Mouse (Mus musculus): ENCODE results near the gene Cdc42.

The Cdc42 gene

DNA sequence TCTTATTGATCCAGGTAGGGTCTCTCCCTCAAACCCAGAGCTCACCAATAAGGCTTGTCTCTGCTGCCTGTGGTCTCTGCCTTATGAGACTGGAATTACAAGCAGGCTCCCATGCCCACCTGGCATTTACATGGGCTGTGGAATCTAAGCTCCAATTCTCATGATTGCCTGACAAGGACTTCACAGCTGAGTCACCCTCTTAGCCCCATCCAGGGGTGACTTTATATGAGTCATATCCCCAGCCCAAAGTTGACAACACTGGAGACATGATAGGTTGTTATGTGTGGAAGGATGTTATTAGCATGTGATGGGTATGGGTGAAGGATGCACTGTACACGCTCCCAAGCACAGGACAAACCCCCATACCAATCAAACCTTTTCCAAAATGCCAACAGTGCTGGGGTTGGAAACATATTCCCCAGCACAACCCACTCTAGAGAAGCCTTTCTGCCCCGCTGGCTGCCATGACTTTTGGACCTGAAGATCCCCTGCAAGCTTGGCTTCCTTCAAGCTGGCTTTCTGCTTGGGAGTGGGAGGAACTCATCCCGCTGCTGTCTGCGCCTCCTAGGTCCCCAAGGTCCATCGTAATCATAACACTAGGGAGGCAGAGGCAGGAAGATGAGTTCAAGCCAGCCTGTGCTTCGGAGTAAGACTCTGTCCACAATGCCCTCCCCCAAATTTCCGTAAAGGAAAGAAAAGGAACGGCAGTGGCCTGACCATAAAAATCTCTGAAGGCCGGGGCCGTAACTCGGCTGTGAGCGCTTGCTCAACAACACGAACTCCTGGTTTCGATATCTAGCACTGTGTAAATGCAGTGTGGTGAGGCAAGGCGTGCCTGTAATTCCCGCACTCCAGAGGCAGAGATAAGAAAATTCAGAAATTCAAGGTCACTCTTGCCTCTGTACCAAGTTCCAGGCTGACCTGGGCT, 14.3 kb upstream of the Cdc42 start:
- DNase-seq (ENCODE audit: low spot score) = no peak

DNA sequence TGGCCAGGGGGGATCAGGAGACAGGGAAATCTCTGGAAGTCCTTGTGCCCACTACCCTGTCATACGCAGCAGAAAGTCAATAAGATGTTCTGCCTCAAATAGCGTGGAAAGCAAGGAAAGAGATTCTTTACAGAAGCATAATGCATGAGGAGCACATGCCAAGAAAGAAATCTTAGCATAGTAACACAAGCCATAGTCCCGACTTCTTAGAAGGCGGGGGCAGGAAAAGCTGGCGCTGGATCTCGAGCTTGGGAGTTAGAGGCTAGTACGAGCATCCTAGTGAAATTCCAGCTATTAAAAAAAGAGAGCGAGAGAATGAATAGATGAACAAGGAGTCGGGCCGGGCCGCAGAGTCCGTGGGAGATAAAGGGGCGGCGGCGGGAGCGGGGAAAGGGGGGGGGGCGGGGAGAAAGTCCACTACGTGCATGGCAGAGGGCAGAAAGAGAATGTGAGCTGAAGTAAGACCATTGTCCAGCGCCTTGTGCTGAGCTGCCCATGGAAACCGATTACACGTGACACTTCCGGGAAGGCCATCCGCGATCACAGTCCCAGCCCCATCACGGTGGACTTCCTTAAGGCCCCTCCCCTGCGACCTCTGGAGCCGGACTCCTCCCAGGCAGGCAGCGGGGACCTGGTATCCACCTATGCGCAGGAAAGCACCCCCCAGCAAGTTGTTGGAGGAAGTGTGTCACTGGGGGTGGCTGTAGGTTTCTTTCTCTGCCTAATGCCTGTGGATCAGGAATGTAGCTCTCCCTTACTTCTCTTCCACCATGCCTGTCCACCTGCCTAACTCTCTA, 12.6 kb upstream of the Cdc42 start:
- DNase-seq (ENCODE audit: low spot score) = peak; percentile 54

DNA sequence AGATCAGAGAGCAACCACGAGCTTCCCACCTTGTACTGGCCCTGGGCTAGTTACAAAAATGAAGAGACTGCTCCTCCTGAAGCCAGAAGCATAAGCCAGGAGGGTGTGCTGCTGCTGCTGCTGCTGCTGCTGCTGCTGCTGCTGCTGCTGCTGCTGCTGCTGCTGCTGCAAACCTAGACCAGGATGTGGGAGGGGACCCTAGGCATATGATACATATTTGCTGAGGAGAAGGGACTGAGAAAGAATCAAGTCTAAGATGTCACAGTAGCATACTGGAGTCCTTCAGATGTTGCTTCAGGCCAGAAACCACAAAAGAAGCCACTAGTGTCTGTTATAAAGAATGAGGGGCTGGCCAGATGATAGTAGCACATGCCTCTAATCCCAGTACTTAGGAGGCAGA, 10.7 kb upstream of the Cdc42 start:
- DNase-seq (ENCODE audit: low spot score) = no peak

- no peak for DNase-seq (ENCODE audit: low spot score)
Measured at GRCm38 (mm10) chr4:137367275-137368088, 10.0 kb upstream of the Cdc42 start.

GRCm38 (mm10) chr4:137366097-137366496, 8.6 kb upstream of the Cdc42 start:
- no peak for DNase-seq (ENCODE audit: low spot score)

DNA sequence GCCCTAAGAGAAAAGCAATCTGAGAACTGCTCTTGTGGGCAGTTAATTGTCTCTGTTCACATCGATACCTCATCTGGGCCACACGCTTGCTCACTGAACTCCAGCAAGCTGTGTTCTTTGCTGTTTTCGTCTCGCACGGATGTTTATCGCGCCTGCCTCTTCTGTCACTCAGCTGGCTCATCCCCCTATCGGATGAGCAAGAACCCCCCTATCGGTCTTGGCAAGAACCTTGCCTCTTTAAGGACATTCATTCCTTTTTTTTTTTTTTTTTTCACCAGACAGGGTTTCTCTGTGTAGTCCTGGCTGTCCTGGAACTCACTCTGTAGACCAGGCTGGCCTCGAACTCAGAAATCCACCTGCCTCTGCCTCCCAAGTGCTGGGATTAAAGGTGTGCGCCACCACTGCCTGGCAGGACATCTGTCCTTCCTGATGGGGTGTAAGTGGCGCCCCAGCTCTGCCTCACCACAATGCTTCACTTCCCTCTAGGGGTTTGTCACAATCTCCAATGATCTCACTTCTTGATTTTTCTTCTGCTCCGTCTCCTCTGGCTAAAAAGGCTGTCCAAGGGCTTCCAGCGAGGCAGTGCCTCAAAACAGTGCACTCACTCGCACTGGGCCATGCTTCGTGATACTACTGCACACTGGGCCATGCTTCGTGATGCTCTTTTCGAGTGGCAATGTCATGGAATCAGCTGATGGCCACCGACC, 8.0 kb upstream of the Cdc42 start:
- DNase-seq (ENCODE audit: low spot score) = no peak

- DNase-seq (ENCODE audit: low spot score) = no peak
Measured at GRCm38 (mm10) chr4:137364826-137365225, 7.3 kb upstream of the Cdc42 start.

GRCm38 (mm10) chr4:137360996-137361395, 3.5 kb upstream of the Cdc42 start:
- DNase-seq (ENCODE audit: low spot score) = no peak

GRCm38 (mm10) chr4:137358291-137359002, 927 bp upstream of the Cdc42 start:
- no peak for DNase-seq (ENCODE audit: low spot score)

DNA sequence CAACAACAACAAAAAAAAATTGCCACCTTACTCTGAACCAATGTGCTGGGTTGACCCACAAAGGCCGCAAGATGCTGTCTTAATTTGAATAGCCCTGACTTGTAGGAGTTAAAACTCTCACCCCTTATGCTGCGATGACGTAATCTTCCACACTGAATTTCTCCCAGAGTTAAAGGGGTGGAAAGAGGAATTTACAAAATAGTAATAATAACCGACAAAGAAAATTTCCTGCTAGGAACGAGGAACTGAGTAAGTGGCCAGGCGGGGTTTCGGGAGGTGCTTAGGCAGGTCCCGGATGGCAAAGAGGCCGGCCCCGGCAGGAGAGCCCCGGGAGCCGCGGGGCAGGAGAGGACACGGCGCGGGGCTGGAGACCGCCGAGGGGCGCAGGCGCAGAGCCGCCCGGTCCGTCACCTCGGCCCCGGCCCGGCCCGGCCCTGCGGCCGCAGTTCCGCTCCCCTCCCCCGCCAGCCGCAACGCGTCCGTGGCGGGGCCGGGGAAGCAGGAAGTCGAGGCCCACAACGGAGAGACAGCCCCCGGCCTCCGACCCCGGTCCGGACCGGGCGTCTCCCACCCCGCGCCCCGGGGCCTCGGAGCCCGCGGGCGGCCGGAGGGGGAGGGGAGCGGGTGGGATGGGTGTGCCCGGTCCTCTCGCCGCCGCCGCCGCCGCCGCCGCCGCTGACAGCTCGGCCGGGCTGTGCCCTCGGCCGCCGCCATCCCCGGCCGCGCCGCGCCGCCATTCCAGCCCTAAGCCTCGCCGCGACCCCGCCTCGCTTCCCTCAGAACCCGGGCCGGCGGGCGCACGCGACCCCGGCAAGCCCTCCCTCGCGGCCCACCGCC, 628 bp downstream of the Cdc42 start:
- DNase-seq (ENCODE audit: low spot score) = peak; percentile 73

- no peak for DNase-seq (ENCODE audit: low spot score)
Measured at GRCm38 (mm10) chr4:137350627-137351026, 6.9 kb downstream of the Cdc42 start.

GRCm38 (mm10) chr4:137345790-137346189, 11.7 kb downstream of the Cdc42 start:
- no peak for DNase-seq (ENCODE audit: low spot score)

DNA sequence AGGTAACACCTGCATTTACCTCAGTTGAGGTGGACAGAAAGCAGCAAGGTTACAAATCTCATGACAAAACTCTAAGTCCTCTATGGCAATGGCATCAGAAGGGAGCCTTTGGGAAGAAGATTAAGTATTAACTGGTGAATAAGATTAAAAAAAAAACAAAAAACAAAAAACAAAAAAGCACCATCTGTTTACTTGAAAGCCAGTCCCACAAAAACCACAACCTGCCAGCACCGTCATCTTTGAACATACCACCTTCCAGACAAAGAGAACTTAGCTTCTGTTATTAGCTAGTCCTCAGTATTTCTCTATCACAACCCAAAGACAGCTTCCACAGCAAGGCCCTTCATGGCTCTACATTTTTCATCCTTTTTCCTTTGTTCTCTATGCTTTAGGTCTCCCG, 12.4 kb downstream of the Cdc42 start:
- no peak for DNase-seq (ENCODE audit: low spot score)

- DNase-seq (ENCODE audit: low spot score) = no peak
Measured at GRCm38 (mm10) chr4:137342816-137343215, 14.7 kb downstream of the Cdc42 start.

- DNase-seq (ENCODE audit: low spot score) = no peak
Measured at GRCm38 (mm10) chr4:137339415-137339814, 18.1 kb downstream of the Cdc42 start.

GRCm38 (mm10) chr4:137336468-137336867, 21.1 kb downstream of the Cdc42 start:
- DNase-seq (ENCODE audit: low spot score) = no peak

GRCm38 (mm10) chr4:137332051-137332450, 25.5 kb downstream of the Cdc42 start:
- DNase-seq (ENCODE audit: low spot score) = no peak

GRCm38 (mm10) chr4:137326494-137326893, 31.0 kb downstream of the Cdc42 start:
- DNase-seq (ENCODE audit: low spot score) = no peak

DNA sequence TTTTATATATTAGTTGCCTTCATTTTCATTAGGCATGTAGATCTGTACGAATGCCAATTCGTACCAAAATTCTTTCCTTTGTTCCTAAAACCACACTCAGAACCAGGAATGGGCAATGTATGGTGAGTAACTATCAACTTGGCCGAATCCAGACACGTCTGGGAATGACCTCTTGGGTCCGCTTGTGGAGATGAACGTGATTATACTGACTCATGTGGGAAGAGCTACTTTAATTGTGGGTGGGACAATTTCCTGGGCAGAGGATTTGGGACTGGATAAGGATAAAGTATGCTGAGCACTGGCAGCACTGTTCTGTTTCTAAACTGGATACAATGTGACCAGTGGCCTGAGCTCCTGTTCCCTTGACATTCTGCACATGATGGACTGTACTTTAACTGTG, 32.6 kb downstream of the Cdc42 start:
- DNase-seq (ENCODE audit: low spot score) = no peak
